In genomic region chr10:52904914-52905313, GRCm38 (mm10) we compare ENCODE assay signal across 16 mouse cellular contexts.
DNase-seq lines count a peak whose midpoint lies in the region; ATAC-seq and TF ChIP-seq lines count a peak whose summit lies in the region.
"Had no signal": no experiment of that assay in that cellular context is flagged by ENCODE, and none has a peak within 500 bp of the region (broad histone marks: within the 10 kb centered on the region; RNA-seq: fewer than 3 reads in every experiment).

No protein-coding gene starts in this region.

- H3K9ac ChIP-seq in hindbrain, embryonic 14.5 days = no peak overlapping the region
- H3K9ac ChIP-seq in hindbrain, embryonic 11.5 days (ENCODE audit: low read depth, low read length) = no peak overlapping the region
- no peak overlapping the region for H3K9ac ChIP-seq in midbrain, postnatal 0 days (replicated peaks; ENCODE audit: low read length, poor library complexity, severe bottlenecking)
- H3K9ac ChIP-seq in midbrain, embryonic 13.5 days (replicated peaks) = no peak overlapping the region
- no peak overlapping the region for H3K9ac ChIP-seq in kidney, embryonic 15.5 days
- H3K9ac ChIP-seq: embryonic facial prominence, embryonic 13.5 days; limb, embryonic 15.5 days; neural tube, embryonic 13.5 days had no signal

- no peaks in the 10 kb centered on the region for H3K36me3 ChIP-seq in hindbrain, embryonic 14.5 days (replicated peaks; ENCODE audit: control insufficient read depth, insufficient read depth)
- H3K36me3 ChIP-seq in hindbrain, embryonic 11.5 days (ENCODE audit: control insufficient read depth, insufficient read depth, low read length) = no peaks in the 10 kb centered on the region
- no peaks in the 10 kb centered on the region for H3K36me3 ChIP-seq in midbrain, postnatal 0 days (ENCODE audit: insufficient read depth, low read length)
- no peaks in the 10 kb centered on the region for H3K36me3 ChIP-seq in midbrain, embryonic 13.5 days
- H3K36me3 ChIP-seq in kidney, embryonic 15.5 days = no peaks in the 10 kb centered on the region
- H3K36me3 ChIP-seq: embryonic facial prominence, embryonic 13.5 days; limb, embryonic 15.5 days; neural tube, embryonic 13.5 days had no signal

- DNase-seq in cerebellum, postnatal 14 days = peak; percentile 80 to 89
- no peak for DNase-seq in cerebellum, adult 8-10 months
- peak; percentile 49 for DNase-seq in hindbrain, embryonic 14.5 days (ENCODE audit: low spot score)
- no peak for DNase-seq in hindbrain, embryonic 11.5 days (ENCODE audit: low spot score)
- DNase-seq in midbrain, postnatal 0 days (ENCODE audit: low spot score) = peak; percentile 80
- DNase-seq: adrenal gland, postnatal 10 days; B cell, adult 2 months; gastrocnemius, adult 2 months; kidney, adult 18-20 months; kidney, postnatal 14 days; thymus, postnatal 36 days had no signal

- ATAC-seq in hindbrain, embryonic 14.5 days (ENCODE audit: low FRiP score) = no peak; the same call in 1 of the 2 replicates
- no peak for ATAC-seq in hindbrain, embryonic 11.5 days (ENCODE audit: low FRiP score)
- no peak for ATAC-seq in midbrain, postnatal 0 days (ENCODE audit: low FRiP score)
- no peak for ATAC-seq in midbrain, embryonic 13.5 days
- no peak for ATAC-seq in kidney, embryonic 15.5 days (replicated peaks; ENCODE audit: low FRiP score)

- H3K4me2 ChIP-seq in hindbrain, embryonic 14.5 days (replicated peaks) = no peak overlapping the region
- no peak overlapping the region for H3K4me2 ChIP-seq in hindbrain, embryonic 11.5 days (replicated peaks; ENCODE audit: low read depth, low read length)
- no peak overlapping the region for H3K4me2 ChIP-seq in midbrain, postnatal 0 days (ENCODE audit: low read depth, low read length, poor library complexity, severe bottlenecking)
- no peak overlapping the region for H3K4me2 ChIP-seq in midbrain, embryonic 13.5 days (replicated peaks)
- no peak overlapping the region for H3K4me2 ChIP-seq in kidney, embryonic 15.5 days
- H3K4me2 ChIP-seq: embryonic facial prominence, embryonic 13.5 days; limb, embryonic 15.5 days; neural tube, embryonic 13.5 days had no signal

- no peak overlapping the region for H3K27ac ChIP-seq in hindbrain, embryonic 14.5 days
- no peak overlapping the region for H3K27ac ChIP-seq in hindbrain, embryonic 11.5 days (ENCODE audit: low read depth, low read length)
- H3K27ac ChIP-seq in midbrain, postnatal 0 days (ENCODE audit: low read depth, low read length) = no peak overlapping the region
- no peak overlapping the region for H3K27ac ChIP-seq in midbrain, embryonic 13.5 days
- H3K27ac ChIP-seq in kidney, embryonic 15.5 days = no peak overlapping the region
- H3K27ac ChIP-seq: embryonic facial prominence, embryonic 13.5 days; gastrocnemius, adult 2 months; limb, embryonic 15.5 days; neural tube, embryonic 13.5 days had no signal

- H3K4me3 ChIP-seq in hindbrain, embryonic 14.5 days (replicated peaks; ENCODE audit: low read length) = no peak overlapping the region
- H3K4me3 ChIP-seq in hindbrain, embryonic 11.5 days (ENCODE audit: low read depth, low read length) = no peak overlapping the region
- no peak overlapping the region for H3K4me3 ChIP-seq in midbrain, postnatal 0 days (ENCODE audit: low read depth, low read length)
- H3K4me3 ChIP-seq in midbrain, embryonic 13.5 days (replicated peaks) = no peak overlapping the region
- no peak overlapping the region for H3K4me3 ChIP-seq in kidney, embryonic 15.5 days (replicated peaks)
- H3K4me3 ChIP-seq: embryonic facial prominence, embryonic 13.5 days; gastrocnemius, adult 2 months; limb, embryonic 15.5 days; neural tube, embryonic 13.5 days had no signal

- no peaks in the 10 kb centered on the region for H3K9me3 ChIP-seq in hindbrain, embryonic 14.5 days (ENCODE audit: control insufficient read depth, low read length)
- no peaks in the 10 kb centered on the region for H3K9me3 ChIP-seq in hindbrain, embryonic 11.5 days (ENCODE audit: control insufficient read depth, low read length)
- no peaks in the 10 kb centered on the region for H3K9me3 ChIP-seq in midbrain, postnatal 0 days (ENCODE audit: low read length)
- no peaks in the 10 kb centered on the region for H3K9me3 ChIP-seq in midbrain, embryonic 13.5 days
- H3K9me3 ChIP-seq in kidney, embryonic 15.5 days (replicated peaks) = no peaks in the 10 kb centered on the region
- H3K9me3 ChIP-seq: embryonic facial prominence, embryonic 13.5 days; limb, embryonic 15.5 days; neural tube, embryonic 13.5 days had no signal

- H3K27me3 ChIP-seq in hindbrain, embryonic 14.5 days (ENCODE audit: control insufficient read depth, insufficient read depth, low read length) = no peaks in the 10 kb centered on the region
- H3K27me3 ChIP-seq in hindbrain, embryonic 11.5 days (ENCODE audit: control insufficient read depth, insufficient read depth, low read length) = no peaks in the 10 kb centered on the region
- H3K27me3 ChIP-seq in midbrain, postnatal 0 days (ENCODE audit: insufficient read depth, low read length) = no peaks in the 10 kb centered on the region
- no peaks in the 10 kb centered on the region for H3K27me3 ChIP-seq in midbrain, embryonic 13.5 days
- no peaks in the 10 kb centered on the region for H3K27me3 ChIP-seq in kidney, embryonic 15.5 days
- H3K27me3 ChIP-seq: embryonic facial prominence, embryonic 13.5 days; limb, embryonic 15.5 days; neural tube, embryonic 13.5 days had no signal

- no peaks in the 10 kb centered on the region for H3K4me1 ChIP-seq in hindbrain, embryonic 14.5 days (replicated peaks; ENCODE audit: control insufficient read depth, insufficient read depth, low read length)
- no peaks in the 10 kb centered on the region for H3K4me1 ChIP-seq in hindbrain, embryonic 11.5 days (replicated peaks; ENCODE audit: control insufficient read depth, insufficient read depth, low read length)
- no peaks in the 10 kb centered on the region for H3K4me1 ChIP-seq in midbrain, postnatal 0 days (ENCODE audit: insufficient read depth, low read length)
- H3K4me1 ChIP-seq in midbrain, embryonic 13.5 days (replicated peaks) = no peaks in the 10 kb centered on the region
- no peaks in the 10 kb centered on the region for H3K4me1 ChIP-seq in kidney, embryonic 15.5 days
- H3K4me1 ChIP-seq: embryonic facial prominence, embryonic 13.5 days; limb, embryonic 15.5 days; neural tube, embryonic 13.5 days had no signal

- TF ChIP-seq CTCF in midbrain, postnatal 0 days (IDR thresholded peaks at IDR 0.05) = no peak

- 70% methylated on average over 2 of the region's 2 CpGs for WGBS in hindbrain, embryonic 14.5 days
- WGBS in hindbrain, embryonic 11.5 days = 92% methylated on average over 2 of the region's 2 CpGs
- 71% methylated on average over 2 of the region's 2 CpGs for WGBS in midbrain, postnatal 0 days
- WGBS in midbrain, embryonic 13.5 days = 80% methylated on average over 2 of the region's 2 CpGs
- 81% methylated on average over 2 of the region's 2 CpGs for WGBS in kidney, embryonic 15.5 days

Comparison
In these comparisons a context has a peak if more than half of its experiments do, and no peak if none do; other contexts are left out.
1. DNase-seq: peak in cerebellum, postnatal 14 days (2 of 2), hindbrain, embryonic 14.5 days (single experiment) and midbrain, postnatal 0 days (single experiment); none in cerebellum, adult 8-10 months (single experiment) and hindbrain, embryonic 11.5 days (single experiment).